Mouse (Mus musculus): ENCODE data around the gene Smtnl1.
"Not testable (repeated sequence)": the region's sequence is repeated elsewhere in the genome, so short reads cannot be mapped to it uniquely, and the experiment has no call there.

The Smtnl1 gene

GRCm38 (mm10) chr2:84838993-84839980, 16.8 kb upstream of the Smtnl1 start:
- CTCF ChIA-PET = interaction anchor here (0.5 to 0.6 kb wide), 2 partner anchors 12 to 49 kb away, joined by 3 to 4 read pairs; no protein-coding TSS in a partner anchor

- CTCF ChIA-PET = interaction anchor here (0.7 kb wide), 1 partner anchor 28 kb away, joined by 4 read pairs; no protein-coding TSS in a partner anchor
Measured at GRCm38 (mm10) chr2:84838593-84838949, 16.1 kb upstream of the Smtnl1 start, which contains the start of gene Slc43a1. Slc43a1 (plus strand) TSS chr2:84838850.

GRCm38 (mm10) chr2:84837817-84838592, 15.6 kb upstream of the Smtnl1 start:
- CTCF ChIA-PET = interaction anchor here (0.6 to 0.7 kb wide), 2 partner anchors 28 to 217 kb away, joined by 3 to 4 read pairs; no protein-coding TSS in a partner anchor

GRCm38 (mm10) chr2:84837107-84837506, 14.7 kb upstream of the Smtnl1 start:
- CTCF ChIA-PET = interaction anchor here (1.0 kb wide), 1 partner anchor 18 kb away, joined by 3 read pairs; no protein-coding TSS in a partner anchor

GRCm38 (mm10) chr2:84831666-84832391, 9.4 kb upstream of the Smtnl1 start:
- CTCF ChIA-PET = interaction anchor here (0.5 to 2.0 kb wide), 5 partner anchors 24 to 377 kb away, joined by 3 to 8 read pairs (median 4); no protein-coding TSS in a partner anchor

- CTCF ChIA-PET = interaction anchor here (0.6 to 1.4 kb wide), 3 partner anchors 12 to 38 kb away, joined by 3 read pairs; no protein-coding TSS in a partner anchor
Measured at GRCm38 (mm10) chr2:84827283-84827920, 5.0 kb upstream of the Smtnl1 start.

- CTCF ChIA-PET = interaction anchor here (0.6 to 1.4 kb wide), 2 partner anchors 13 to 38 kb away, joined by 3 read pairs; no protein-coding TSS in a partner anchor
Measured at GRCm38 (mm10) chr2:84826488-84827282, 4.2 kb upstream of the Smtnl1 start, which contains the start of gene Timm10. Timm10 (plus strand) TSS chr2:84826997.

- CTCF ChIA-PET = no interaction called here
Measured at GRCm38 (mm10) chr2:84823237-84823636, 785 bp upstream of the Smtnl1 start.

GRCm38 (mm10) chr2:84819861-84820260, 2.6 kb downstream of the Smtnl1 start:
- CTCF ChIA-PET = interaction anchor here (0.6 kb wide), 1 partner anchor 82 kb away, joined by 5 read pairs; no protein-coding TSS in a partner anchor

GRCm38 (mm10) chr2:84812676-84813075, 9.8 kb downstream of the Smtnl1 start:
- CTCF ChIA-PET = interaction anchor here (0.6 kb wide), 1 partner anchor 32 kb away, joined by 10 read pairs; no protein-coding TSS in a partner anchor

GRCm38 (mm10) chr2:84811880-84812279, 10.6 kb downstream of the Smtnl1 start:
- CTCF ChIA-PET = no interaction called here

GRCm38 (mm10) chr2:84810886-84811577, 11.4 kb downstream of the Smtnl1 start:
- CTCF ChIA-PET = no interaction called here

GRCm38 (mm10) chr2:84810526-84810885, 11.9 kb downstream of the Smtnl1 start:
- CTCF ChIA-PET = no interaction called here

GRCm38 (mm10) chr2:84809330-84809729, 13.1 kb downstream of the Smtnl1 start:
- CTCF ChIA-PET = no interaction called here

- CTCF ChIA-PET = no interaction called here
Measured at GRCm38 (mm10) chr2:84806546-84806945, 15.9 kb downstream of the Smtnl1 start.

GRCm38 (mm10) chr2:84803963-84804362, 18.5 kb downstream of the Smtnl1 start:
- CTCF ChIA-PET = no interaction called here

GRCm38 (mm10) chr2:84801223-84801622, 21.2 kb downstream of the Smtnl1 start:
- CTCF ChIA-PET = not testable (repeated sequence)

GRCm38 (mm10) chr2:84800304-84800703, 22.1 kb downstream of the Smtnl1 start:
- CTCF ChIA-PET = interaction anchor here (0.7 kb wide), 1 partner anchor 346 kb away, joined by 3 read pairs; no protein-coding TSS in a partner anchor

GRCm38 (mm10) chr2:84799041-84799561, 23.4 kb downstream of the Smtnl1 start:
- CTCF ChIA-PET = interaction anchor here (0.6 to 1.6 kb wide), 4 partner anchors 11 to 405 kb away, joined by 4 to 6 read pairs (median 4); no protein-coding TSS in a partner anchor

Data from spleen, embryonic (tissue).